Mouse (Mus musculus) thymus, adult 2 months (tissue): ENCODE measurements around the gene Pacrg. TPM values are rescaled to one million over a fixed set of nuclear protein-coding genes. Genes with fewer than 3 reads are reported as not detected.

Experiments
- DNase-seq: peaks from one replicate; pipeline ENCODE4 v3.0.0; 2021
- H3K27ac ChIP-seq: fragments of 200-500 bp; 2 replicates; pipeline ENCODE4 v1.5.1; 2012; ENCODE audit warnings: low read length, control low read depth; ENCODE audit not compliant: control insufficient read depth, insufficient read depth
- H3K27me3 ChIP-seq: fragments of 200-500 bp; 2 replicates; pipeline ENCODE4 v1.6.1; 2012; ENCODE audit warnings: mild to moderate bottlenecking, low read length, moderate library complexity, mixed read lengths; ENCODE audit not compliant: control insufficient read depth, insufficient read depth
- H3K36me3 ChIP-seq: fragments of 200-500 bp; 2 replicates; pipeline ENCODE4 v1.6.1; 2012; ENCODE audit warnings: mild to moderate bottlenecking, low read length, moderate library complexity; ENCODE audit not compliant: control insufficient read depth, insufficient read depth
- H3K4me1 ChIP-seq: fragments of 200-500 bp; replicated peaks from 2 replicates; pipeline ENCODE4 v1.6.1; 2012; ENCODE audit warnings: low read length; ENCODE audit not compliant: control insufficient read depth, insufficient read depth
- H3K4me3 ChIP-seq: fragments of 200-500 bp; 2 replicates; pipeline ENCODE4 v1.5.1; 2012; ENCODE audit warnings: mild to moderate bottlenecking, low read length, control low read depth, moderate library complexity; ENCODE audit not compliant: control insufficient read depth, insufficient read depth
- CTCF ChIP-seq: fragments of 200-500 bp; IDR thresholded peaks from 2 replicates; pipeline ENCODE4 v1.5.1; 2012; ENCODE audit warnings: mild to moderate bottlenecking, control low read depth, low read length, moderate library complexity, borderline replicate concordance; ENCODE audit not compliant: control insufficient read depth, poor library complexity, insufficient read depth; ENCODE audit errors: extremely low read depth
- POLR2A ChIP-seq: fragments of 200-500 bp; IDR thresholded peaks from 2 replicates; pipeline ENCODE4 v1.6.1; 2012; ENCODE audit warnings: mild to moderate bottlenecking, low read length, control low read depth, moderate library complexity; ENCODE audit not compliant: control insufficient read depth, poor library complexity, insufficient read depth; ENCODE audit errors: extremely low read depth
- WGBS: fragments of 180-500 bp; shearing (Covaris S2); methylation state at CpG from one replicate; pipeline ENCODE4 v1.1.7; 2018; 5-methylcytosine and 5-hydroxymethylcytosine counted together
- polyA plus RNA-seq: library from polyadenylated mRNA; depleted of rRNA; stranded (reverse); fragments of >200 nt; gene quantifications from 2 replicates; pipeline ENCODE4 v1.2.3, GENCODE M21; 2012

Gene Pacrg
- polyA plus RNA-seq, 1 experiment, result 0.34 TPM

GRCm38 (mm10) chr17:10479020-10479707 lies 360.9 kb downstream of the Pacrg start:
- DNase-seq, result no peak
- H3K36me3 ChIP-seq, result no peaks in the 10 kb centered on the region
- TF ChIP-seq POLR2A (no peak), CTCF (no peak)
- H3K27me3 ChIP-seq, result no peaks in the 10 kb centered on the region
- no peak overlapping the region for H3K4me3 ChIP-seq
- H3K27ac ChIP-seq, result no peak overlapping the region
- 84% methylated on average over 17 of the region's 17 CpGs for WGBS
- H3K4me1 ChIP-seq, result no peaks in the 10 kb centered on the region

- H3K27ac ChIP-seq, result no peak overlapping the region
- no peak for TF ChIP-seq POLR2A
- no peaks in the 10 kb centered on the region for H3K4me1 ChIP-seq
- no peaks in the 10 kb centered on the region for H3K27me3 ChIP-seq
- DNase-seq, result no peak
- no peaks in the 10 kb centered on the region for H3K36me3 ChIP-seq
- WGBS, result 87% methylated on average over 3 of the region's 3 CpGs
- no peak overlapping the region for H3K4me3 ChIP-seq
Measured at GRCm38 (mm10) chr17:10478377-10478776, 361.7 kb downstream of the Pacrg start.

GRCm38 (mm10) chr17:10476807-10477206 lies 363.3 kb downstream of the Pacrg start:
- WGBS, result 90% methylated on average over 7 of the region's 7 CpGs
- Histone ChIP-seq H3K4me1 (no peaks in the 10 kb centered on the region), H3K27ac (no peak overlapping the region), H3K4me3 (no peak overlapping the region), H3K27me3 (no peaks in the 10 kb centered on the region), H3K36me3 (no peaks in the 10 kb centered on the region)
- DNase-seq, result no peak
- no peak for TF ChIP-seq POLR2A

GRCm38 (mm10) chr17:10474972-10475371 lies 365.1 kb downstream of the Pacrg start:
- H3K27me3 ChIP-seq, result no peaks in the 10 kb centered on the region
- TF ChIP-seq POLR2A, result no peak
- DNase-seq, result no peak
- H3K27ac ChIP-seq, result no peak overlapping the region
- WGBS, result 94% methylated on average over 6 of the region's 6 CpGs
- H3K4me1 ChIP-seq, result no peaks in the 10 kb centered on the region
- no peaks in the 10 kb centered on the region for H3K36me3 ChIP-seq
- H3K4me3 ChIP-seq, result no peak overlapping the region

- no peak for DNase-seq
- Histone ChIP-seq H3K4me1 (no peaks in the 10 kb centered on the region), H3K27me3 (no peaks in the 10 kb centered on the region), H3K4me3 (no peak overlapping the region), H3K36me3 (no peaks in the 10 kb centered on the region), H3K27ac (no peak overlapping the region)
- TF ChIP-seq POLR2A, result no peak
- TF ChIP-seq CTCF, result no peak
- 73% methylated on average over 7 of the region's 7 CpGs for WGBS
Measured at GRCm38 (mm10) chr17:10473826-10474384, 366.2 kb downstream of the Pacrg start.

- WGBS, result 92% methylated on average over 6 of the region's 6 CpGs
- no peak overlapping the region for H3K27ac ChIP-seq
Measured at GRCm38 (mm10) chr17:10473175-10473574, 366.9 kb downstream of the Pacrg start.

More at GRCm38 (mm10) chr17:10473175-10473574, 366.9 kb downstream of the Pacrg start:
- H3K4me3 ChIP-seq, result no peak overlapping the region
- no peak for DNase-seq
- no peaks in the 10 kb centered on the region for H3K27me3 ChIP-seq
- TF ChIP-seq CTCF (no peak), POLR2A (no peak)
- H3K36me3 ChIP-seq, result no peaks in the 10 kb centered on the region
- no peaks in the 10 kb centered on the region for H3K4me1 ChIP-seq
